Mouse (Mus musculus): ENCODE data around the gene Runx2. TPM values are rescaled to one million over a fixed set of nuclear protein-coding genes. Genes with fewer than 3 reads are reported as not detected.

The Runx2 gene
- polyA plus RNA-seq, 1 experiment from 2014 or later = 1.3 TPM

DNA sequence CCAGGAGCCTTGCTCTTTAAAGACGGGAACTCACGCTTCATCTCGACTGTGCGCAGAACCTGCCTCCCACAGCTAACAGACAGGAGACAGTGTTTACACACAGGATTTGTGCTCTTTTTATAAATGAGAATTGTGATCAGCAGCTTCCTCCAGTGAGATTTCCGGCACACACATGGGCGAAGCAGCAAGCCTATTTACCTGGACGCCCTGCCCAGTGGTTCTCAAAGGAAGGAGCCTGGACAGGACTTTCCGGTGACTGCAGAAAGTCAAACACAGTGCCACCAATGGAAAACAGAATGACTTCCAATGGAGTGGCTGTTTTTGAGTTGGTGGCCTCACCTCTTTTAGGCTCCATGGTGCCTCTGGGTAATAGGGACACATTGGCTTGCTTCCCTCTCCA lies 163.0 kb downstream of the Runx2 start:
- Histone ChIP-seq H3K36me3 (no peaks in the 10 kb centered on the region), H3K27ac (no peak overlapping the region), H3K9ac (no peak overlapping the region), H3K4me2 (no peak overlapping the region), H3K27me3 (0 out of 2 replicates have a peak, but pooled peaks cover 3% of the 10 kb centered on the region), H3K4me1 (0 out of 2 replicates have a peak, but pooled peaks cover 4% of the 10 kb centered on the region), H3K9me3 (replicated peaks) (no peaks in the 10 kb centered on the region), H3K4me3 (replicated peaks) (no peak overlapping the region)
- ATAC-seq (replicated peaks; ENCODE audit: low FRiP score) = no peak
- 89% methylated on average over 8 of the region's 8 CpGs for WGBS

DNA sequence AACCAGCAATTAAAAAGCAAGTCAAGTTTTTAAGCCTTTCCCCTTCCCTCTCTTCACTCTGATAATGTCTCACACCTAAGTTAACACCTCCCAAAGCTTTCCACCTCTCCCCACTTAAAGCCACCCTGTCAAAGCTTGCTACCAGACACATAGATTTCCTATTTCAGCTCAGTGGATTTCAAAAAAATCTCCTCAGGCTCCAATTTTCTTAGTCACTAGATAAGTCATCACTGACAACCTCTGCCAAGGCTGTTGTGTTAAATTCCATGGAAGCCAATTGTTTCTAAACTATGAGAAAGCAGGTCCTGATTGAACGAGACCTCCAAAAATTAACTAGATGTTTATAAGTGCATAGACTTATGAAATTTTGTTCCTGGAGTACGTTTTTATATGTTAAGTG lies 164.2 kb downstream of the Runx2 start:
- Histone ChIP-seq H3K27me3 (0 out of 2 replicates have a peak, but pooled peaks cover 3% of the 10 kb centered on the region), H3K4me2 (no peak overlapping the region), H3K4me1 (0 out of 2 replicates have a peak, but pooled peaks cover 4% of the 10 kb centered on the region), H3K9me3 (replicated peaks) (no peaks in the 10 kb centered on the region), H3K36me3 (no peaks in the 10 kb centered on the region), H3K4me3 (replicated peaks) (no peak overlapping the region), H3K9ac (no peak overlapping the region), H3K27ac (no peak overlapping the region)
- WGBS = 90% methylated on average over 2 of the region's 2 CpGs
- ATAC-seq (replicated peaks; ENCODE audit: low FRiP score) = no peak

DNA sequence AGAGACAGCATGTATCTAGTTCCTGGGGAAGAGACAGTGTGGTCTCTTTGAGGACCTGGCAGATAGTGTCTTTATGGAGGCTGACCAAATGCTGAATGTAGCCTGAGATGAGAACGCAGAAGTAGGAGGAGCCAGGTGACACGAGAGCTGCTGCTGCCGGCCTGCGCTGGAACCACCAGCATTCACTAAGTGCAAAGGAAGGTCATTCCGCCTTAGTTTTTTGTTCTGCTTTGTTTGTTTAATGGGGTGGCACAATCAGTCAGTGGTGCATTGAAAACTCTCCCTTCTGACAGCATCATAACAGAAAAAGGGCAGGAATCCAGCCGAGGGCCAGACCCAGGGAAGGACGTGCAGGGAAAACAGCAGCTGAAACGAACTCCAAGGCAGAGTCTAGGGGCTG lies 165.5 kb downstream of the Runx2 start:
- no peaks in the 10 kb centered on the region for H3K9me3 ChIP-seq (replicated peaks)
- H3K27ac ChIP-seq = no peak overlapping the region
- 0 out of 2 replicates have a peak, but pooled peaks cover 4% of the 10 kb centered on the region for H3K4me1 ChIP-seq
- ATAC-seq (replicated peaks; ENCODE audit: low FRiP score) = no peak
- no peaks in the 10 kb centered on the region for H3K36me3 ChIP-seq
- no peak overlapping the region for H3K9ac ChIP-seq
- 0 out of 2 replicates have a peak, but pooled peaks cover 3% of the 10 kb centered on the region for H3K27me3 ChIP-seq
- WGBS = 16% methylated on average over 8 of the region's 8 CpGs
- H3K4me2 ChIP-seq = no peak overlapping the region
- no peak overlapping the region for H3K4me3 ChIP-seq (replicated peaks)

DNA sequence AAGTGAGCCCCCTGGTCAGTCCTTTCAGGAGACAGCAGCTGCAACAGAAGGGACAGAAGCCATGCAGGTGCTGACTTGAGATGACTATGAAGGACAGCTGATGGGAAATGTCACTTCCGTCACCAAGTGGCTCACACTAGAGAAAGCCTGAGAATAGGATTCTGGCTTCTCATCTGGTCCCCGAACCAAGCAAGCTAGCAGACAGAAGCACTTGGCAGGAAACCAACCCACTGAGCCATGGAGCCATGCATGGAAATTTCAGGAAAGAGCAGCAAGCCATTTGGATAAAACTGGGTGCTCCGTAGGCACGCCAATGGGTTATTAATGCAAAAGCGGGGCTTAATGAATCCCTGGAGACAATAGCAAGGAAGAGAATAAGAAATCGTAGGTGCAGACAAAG lies 166.7 kb downstream of the Runx2 start:
- no peak overlapping the region for H3K4me2 ChIP-seq
- 0 out of 2 replicates have a peak, but pooled peaks cover 3% of the 10 kb centered on the region for H3K27me3 ChIP-seq
- no peak overlapping the region for H3K27ac ChIP-seq
- H3K9me3 ChIP-seq (replicated peaks) = no peaks in the 10 kb centered on the region
- H3K9ac ChIP-seq = no peak overlapping the region
- H3K36me3 ChIP-seq = no peaks in the 10 kb centered on the region
- H3K4me3 ChIP-seq (replicated peaks) = no peak overlapping the region
- 0 out of 2 replicates have a peak, but pooled peaks cover 4% of the 10 kb centered on the region for H3K4me1 ChIP-seq
- ATAC-seq (replicated peaks; ENCODE audit: low FRiP score) = no peak
- 85% methylated on average over 6 of the region's 6 CpGs for WGBS

DNA sequence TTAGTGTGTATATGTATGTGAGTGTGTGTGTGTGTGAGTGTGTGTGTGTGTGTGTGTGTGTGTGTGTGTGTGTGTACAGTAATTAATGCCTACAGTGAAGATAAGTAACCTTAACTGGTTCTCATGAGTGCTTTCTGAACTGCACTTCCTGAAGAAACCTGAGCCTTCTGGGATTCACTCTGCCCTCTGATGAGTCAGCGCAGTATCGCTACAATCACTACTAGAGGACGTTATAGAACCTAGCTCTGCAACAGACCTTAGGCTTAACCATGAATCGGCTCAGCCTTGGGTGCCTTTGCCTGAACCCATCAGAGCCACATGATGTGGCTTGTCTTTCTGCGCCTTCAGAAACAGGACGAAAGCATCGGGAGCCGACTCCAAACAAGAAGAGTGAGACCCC lies 169.5 kb downstream of the Runx2 start:
- Histone ChIP-seq H3K4me2 (no peak overlapping the region), H3K27me3 (0 out of 2 replicates have a peak, but pooled peaks cover 3% of the 10 kb centered on the region), H3K9me3 (replicated peaks) (no peaks in the 10 kb centered on the region), H3K27ac (no peak overlapping the region), H3K4me1 (0 out of 2 replicates have a peak, but pooled peaks cover 4% of the 10 kb centered on the region), H3K9ac (no peak overlapping the region), H3K36me3 (no peaks in the 10 kb centered on the region), H3K4me3 (replicated peaks) (no peak overlapping the region)
- no peak for ATAC-seq (replicated peaks; ENCODE audit: low FRiP score)
- WGBS = 79% methylated on average over 8 of the region's 8 CpGs

DNA sequence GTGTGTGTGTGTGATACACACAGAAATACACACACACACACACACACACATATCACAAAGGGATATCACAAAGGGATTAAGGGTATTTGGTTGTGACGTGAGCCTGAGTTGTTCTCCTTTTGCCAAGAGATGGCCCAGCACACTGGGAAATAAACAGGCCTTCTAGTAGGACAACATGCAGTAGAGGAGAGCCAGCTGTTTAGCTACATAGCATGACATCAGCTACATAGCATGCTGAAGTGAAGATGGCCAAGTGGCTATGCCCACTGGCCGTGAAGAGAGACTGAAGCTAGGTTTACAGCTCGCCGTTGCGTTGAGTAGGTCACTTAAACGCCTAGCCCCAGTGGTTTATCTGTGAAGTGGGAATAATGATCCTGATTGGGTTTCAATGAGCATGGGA lies 171.3 kb downstream of the Runx2 start:
- WGBS = 86% methylated on average over 6 of the region's 6 CpGs

DNA sequence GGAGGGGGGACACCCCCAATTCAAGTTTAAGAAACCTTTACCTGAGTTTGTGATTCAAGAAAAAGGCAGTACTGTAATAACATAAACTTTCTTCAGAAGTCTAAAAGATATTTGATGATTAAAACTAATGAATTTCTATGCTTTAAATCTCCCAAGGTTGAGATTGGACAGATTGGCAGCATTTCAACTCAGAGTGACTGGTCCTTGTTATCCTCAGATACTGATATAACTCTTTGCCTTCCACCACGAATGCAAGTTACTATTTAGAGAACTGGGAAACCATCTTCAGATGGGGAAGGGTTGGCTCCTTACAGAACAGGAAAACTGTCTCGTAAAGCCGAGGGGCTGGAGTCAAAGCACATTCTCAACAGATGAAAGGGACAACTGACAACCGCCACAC lies 172.5 kb downstream of the Runx2 start:
- no peak for ATAC-seq (replicated peaks; ENCODE audit: low FRiP score)
- no peaks in the 10 kb centered on the region for H3K27me3 ChIP-seq
- H3K4me1 ChIP-seq = peaks cover 3% of the 10 kb centered on the region
- H3K9ac ChIP-seq = no peak overlapping the region
- H3K36me3 ChIP-seq = no peaks in the 10 kb centered on the region
- no peak overlapping the region for H3K4me2 ChIP-seq
- H3K27ac ChIP-seq = no peak overlapping the region
- no peaks in the 10 kb centered on the region for H3K9me3 ChIP-seq (replicated peaks)
- 77% methylated on average over 4 of the region's 4 CpGs for WGBS
- H3K4me3 ChIP-seq (replicated peaks) = no peak overlapping the region

More for the DNA sequence above, 171.3 kb downstream of the Runx2 start:
- H3K27ac ChIP-seq = no peak overlapping the region
- no peak overlapping the region for H3K4me3 ChIP-seq (replicated peaks)
- H3K27me3 ChIP-seq = no peaks in the 10 kb centered on the region
- no peaks in the 10 kb centered on the region for H3K36me3 ChIP-seq
- H3K9me3 ChIP-seq (replicated peaks) = no peaks in the 10 kb centered on the region
- no peak overlapping the region for H3K9ac ChIP-seq
- no peaks in the 10 kb centered on the region for H3K4me1 ChIP-seq
- H3K4me2 ChIP-seq = no peak overlapping the region
- ATAC-seq (replicated peaks; ENCODE audit: low FRiP score) = no peak

DNA sequence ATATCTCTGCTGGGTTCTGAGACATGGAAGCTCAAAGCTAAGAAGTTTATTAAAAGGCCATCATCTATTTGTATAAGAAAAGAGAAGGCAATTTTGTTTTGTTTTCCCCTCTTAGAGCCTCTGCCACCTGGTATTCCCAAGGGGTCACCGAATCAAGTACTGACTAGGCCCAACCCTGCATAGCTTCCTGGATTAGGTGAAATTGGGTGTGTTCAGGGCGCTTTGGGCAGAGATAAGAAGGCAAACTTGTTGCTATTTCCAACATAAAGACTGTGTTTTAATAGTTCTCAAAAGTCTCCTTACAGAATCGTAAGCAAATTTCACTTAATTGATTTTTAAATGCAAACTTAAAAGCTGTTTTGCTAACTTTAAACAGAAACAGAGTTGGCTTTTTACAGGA lies 173.7 kb downstream of the Runx2 start:
- no peaks in the 10 kb centered on the region for H3K36me3 ChIP-seq
- H3K4me1 ChIP-seq = peaks cover 8% of the 10 kb centered on the region
- H3K27me3 ChIP-seq = no peaks in the 10 kb centered on the region
- H3K9ac ChIP-seq = no peak overlapping the region
- H3K9me3 ChIP-seq (replicated peaks) = no peaks in the 10 kb centered on the region
- no peak for ATAC-seq (replicated peaks; ENCODE audit: low FRiP score)
- WGBS = 77% methylated on average over 3 of the region's 3 CpGs
- H3K27ac ChIP-seq = no peak overlapping the region
- no peak overlapping the region for H3K4me3 ChIP-seq (replicated peaks)
- H3K4me2 ChIP-seq = no peak overlapping the region

DNA sequence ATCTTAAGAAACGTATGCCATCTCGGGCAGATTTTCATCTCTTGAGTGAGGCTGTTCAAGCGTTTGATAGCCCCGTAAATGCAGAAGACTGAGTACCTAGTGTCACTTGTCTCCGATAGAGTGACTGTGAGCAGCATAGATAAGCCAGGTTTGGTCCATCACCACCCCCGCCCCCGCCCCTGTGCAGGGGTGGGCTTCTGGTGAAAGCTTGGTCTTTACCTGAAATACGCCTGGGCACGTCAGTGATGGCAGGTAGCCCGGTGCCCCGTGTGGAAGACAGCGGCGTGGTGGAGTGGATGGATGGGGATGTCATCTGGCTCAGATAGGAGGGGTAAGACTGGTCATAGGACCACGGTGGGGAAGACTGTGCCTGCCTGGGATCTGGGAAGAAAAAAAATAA lies 175.2 kb downstream of the Runx2 start:
- Histone ChIP-seq H3K4me2 (no peak overlapping the region), H3K36me3 (no peaks in the 10 kb centered on the region), H3K4me3 (replicated peaks) (no peak overlapping the region), H3K9ac (no peak overlapping the region), H3K4me1 (peaks cover 8% of the 10 kb centered on the region), H3K27me3 (no peaks in the 10 kb centered on the region), H3K9me3 (replicated peaks) (no peaks in the 10 kb centered on the region), H3K27ac (no peak overlapping the region)
- no peak for ATAC-seq (replicated peaks; ENCODE audit: low FRiP score)
- 88% methylated on average over 14 of the region's 14 CpGs for WGBS

DNA sequence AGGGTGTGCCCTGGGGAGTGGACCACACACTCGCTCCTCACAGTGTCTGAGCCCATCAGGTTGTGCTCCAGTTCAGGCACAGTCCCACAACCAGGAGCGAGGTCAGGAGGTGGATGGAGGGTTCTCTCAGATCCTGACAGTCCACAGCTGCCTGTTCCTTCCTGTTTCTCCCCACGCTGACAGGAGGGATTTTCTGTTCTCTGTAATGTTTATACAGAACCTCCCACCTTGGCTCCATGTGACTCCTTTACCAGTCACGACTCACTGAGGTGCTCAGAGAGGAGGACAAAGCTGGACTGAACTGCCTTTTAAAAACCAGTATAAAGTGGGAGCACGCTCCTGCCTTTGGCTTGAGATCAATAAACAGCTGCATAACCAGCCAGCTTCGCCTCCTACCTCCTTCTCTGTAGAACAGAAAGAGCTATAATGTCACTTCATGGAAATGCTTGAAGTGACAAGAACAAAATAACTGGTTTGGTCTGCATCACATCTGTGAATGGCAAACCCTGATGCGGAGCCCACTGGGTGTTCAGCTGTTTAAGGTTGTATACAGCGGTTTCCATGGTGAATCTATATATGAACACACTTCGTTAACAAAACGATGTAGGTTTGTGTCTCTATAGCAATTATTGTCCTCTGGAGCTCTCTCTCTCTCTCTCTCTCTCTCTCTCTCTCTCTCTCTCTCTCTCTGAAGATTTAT lies 177.3 kb downstream of the Runx2 start:
- Histone ChIP-seq H3K4me1 (peaks cover 8% of the 10 kb centered on the region), H3K27ac (no peak overlapping the region), H3K27me3 (no peaks in the 10 kb centered on the region), H3K4me3 (replicated peaks) (no peak overlapping the region), H3K9me3 (replicated peaks) (no peaks in the 10 kb centered on the region), H3K4me2 (0 out of 2 replicates have a peak overlapping the region, but pooled peaks have one; percentile 7), H3K9ac (no peak overlapping the region), H3K36me3 (no peaks in the 10 kb centered on the region)
- 58% methylated on average over 10 of the region's 10 CpGs for WGBS
- peak; percentile 64 for ATAC-seq (replicated peaks; ENCODE audit: low FRiP score)

DNA sequence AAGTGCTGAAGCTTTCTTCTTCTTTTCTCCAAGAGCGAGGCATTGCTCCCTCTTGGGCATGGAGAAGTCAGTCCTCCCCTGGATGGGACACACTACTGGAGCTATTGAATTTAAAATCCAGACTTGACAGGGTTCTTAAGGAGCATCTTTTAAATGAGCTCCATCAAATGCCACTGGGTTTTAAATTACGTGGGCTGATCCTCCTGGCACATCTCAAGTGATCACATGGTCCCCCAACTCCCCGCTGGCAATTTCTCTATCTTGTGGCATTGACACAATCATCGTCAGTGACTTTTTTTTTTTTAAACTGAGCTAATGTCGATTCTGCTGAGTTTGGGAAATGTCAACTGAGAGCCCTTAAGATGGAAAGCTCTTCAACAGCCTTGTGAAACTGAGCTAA lies 180.1 kb downstream of the Runx2 start:
- 71% methylated on average over 5 of the region's 5 CpGs for WGBS

DNA sequence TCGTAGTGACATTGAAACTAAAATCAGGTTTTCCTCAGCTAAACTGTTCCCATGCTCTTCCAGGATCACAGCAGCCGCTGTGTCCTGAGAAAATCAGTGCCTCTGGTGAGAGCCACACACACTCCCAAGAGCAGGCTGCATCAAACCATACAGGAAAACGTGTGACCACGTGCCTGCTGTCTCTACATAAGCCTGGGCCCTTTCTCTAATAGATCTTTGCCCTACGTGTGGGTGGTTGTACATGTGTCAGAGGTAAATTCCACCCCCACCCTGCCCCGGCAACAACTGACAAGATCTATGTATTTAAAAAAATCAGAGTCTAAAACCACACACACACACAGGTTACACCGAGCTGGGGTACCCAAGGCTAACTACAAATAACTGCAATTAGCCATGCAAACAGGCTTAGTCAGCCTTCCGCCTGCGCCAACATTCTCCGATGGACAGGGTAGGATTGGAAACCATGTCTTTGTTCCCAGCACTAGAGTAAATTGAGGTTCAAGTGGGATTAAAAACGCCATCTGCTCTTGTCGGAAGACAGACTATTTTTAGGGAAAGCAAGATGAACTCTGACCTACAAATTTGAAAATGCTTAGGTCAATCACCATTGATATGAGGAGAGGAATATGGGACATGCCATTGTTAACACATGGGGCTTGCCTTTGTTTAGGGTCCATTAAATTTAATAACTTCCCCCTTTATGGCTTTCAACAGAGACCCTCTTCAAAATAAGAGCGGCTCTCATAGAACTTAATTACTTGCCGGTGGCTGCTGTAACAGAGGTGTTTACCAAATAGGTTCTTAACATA lies 180.8 kb downstream of the Runx2 start:
- WGBS = 74% methylated on average over 14 of the region's 14 CpGs
- no peak overlapping the region for H3K4me3 ChIP-seq (replicated peaks)
- peaks cover 8% of the 10 kb centered on the region for H3K4me1 ChIP-seq
- H3K4me2 ChIP-seq = no peak overlapping the region
- no peak overlapping the region for H3K9ac ChIP-seq
- no peak overlapping the region for H3K27ac ChIP-seq
- no peaks in the 10 kb centered on the region for H3K36me3 ChIP-seq
- no peak for ATAC-seq (replicated peaks; ENCODE audit: low FRiP score)
- no peaks in the 10 kb centered on the region for H3K9me3 ChIP-seq (replicated peaks)
- no peaks in the 10 kb centered on the region for H3K27me3 ChIP-seq

More for the DNA sequence above, 180.1 kb downstream of the Runx2 start:
- Histone ChIP-seq H3K4me2 (no peak overlapping the region), H3K27me3 (no peaks in the 10 kb centered on the region), H3K9me3 (replicated peaks) (no peaks in the 10 kb centered on the region), H3K4me1 (peaks cover 8% of the 10 kb centered on the region), H3K27ac (no peak overlapping the region), H3K36me3 (no peaks in the 10 kb centered on the region), H3K4me3 (replicated peaks) (no peak overlapping the region), H3K9ac (no peak overlapping the region)
- ATAC-seq (replicated peaks; ENCODE audit: low FRiP score) = no peak

Measured in kidney, embryonic 15.5 days (tissue).